Mouse (Mus musculus): ENCODE measurements around the gene Gtf3c4. TPM values are rescaled to one million over a fixed set of nuclear protein-coding genes. Genes with fewer than 3 reads are reported as not detected.

Gtf3c4 gene
- 16.5 and 17.4 TPM in 2 replicates for polyA plus RNA-seq (2015; fragmentation: Nextera tagmentation; extraction: Ambion mirVana)

- WGBS: under 1% methylated on average over 63 of the region's 63 CpGs
- peak within 1 kb of the TSS; percentile 83 for H3K27ac ChIP-seq
- H3K4me1 ChIP-seq: peaks cover 43% of the 10 kb centered on the region
- peaks cover 10% of the 10 kb centered on the region for H3K36me3 ChIP-seq
- H3K9me3 ChIP-seq: no peaks in the 10 kb centered on the region
- H3K27me3 ChIP-seq: no peaks in the 10 kb centered on the region
- peak within 1 kb of the TSS; percentile 98 for H3K4me2 ChIP-seq (replicated peaks)
- peak; percentile 96 for ATAC-seq (ENCODE audit: low FRiP score, low read depth)
- H3K4me3 ChIP-seq: peak within 1 kb of the TSS; percentile 98
- peak within 1 kb of the TSS; percentile 95 for H3K9ac ChIP-seq
Observed at GRCm38 (mm10) chr2:28840222-28840951, at the start of gene Gtf3c4, which contains the start of gene Ddx31. TSS of gene Gtf3c4 (minus strand) at chr2:28840360. TSS of gene Ddx31 (plus strand) at chr2:28840406.

- no peaks in the 10 kb centered on the region for H3K9me3 ChIP-seq
- H3K36me3 ChIP-seq: peaks cover 74% of the 10 kb centered on the region
- no peak overlapping the region for H3K4me2 ChIP-seq (replicated peaks)
- H3K4me1 ChIP-seq: no peaks in the 10 kb centered on the region
- H3K4me3 ChIP-seq: no peak overlapping the region
- no peaks in the 10 kb centered on the region for H3K27me3 ChIP-seq
- H3K27ac ChIP-seq: no peak overlapping the region
- no peak overlapping the region for H3K9ac ChIP-seq
- WGBS: 59% methylated on average over 4 of the region's 4 CpGs
- no peak for ATAC-seq (ENCODE audit: low FRiP score, low read depth)
Observed at GRCm38 (mm10) chr2:28884914-28885313, 44.8 kb upstream of the Gtf3c4 start.

DNA sequence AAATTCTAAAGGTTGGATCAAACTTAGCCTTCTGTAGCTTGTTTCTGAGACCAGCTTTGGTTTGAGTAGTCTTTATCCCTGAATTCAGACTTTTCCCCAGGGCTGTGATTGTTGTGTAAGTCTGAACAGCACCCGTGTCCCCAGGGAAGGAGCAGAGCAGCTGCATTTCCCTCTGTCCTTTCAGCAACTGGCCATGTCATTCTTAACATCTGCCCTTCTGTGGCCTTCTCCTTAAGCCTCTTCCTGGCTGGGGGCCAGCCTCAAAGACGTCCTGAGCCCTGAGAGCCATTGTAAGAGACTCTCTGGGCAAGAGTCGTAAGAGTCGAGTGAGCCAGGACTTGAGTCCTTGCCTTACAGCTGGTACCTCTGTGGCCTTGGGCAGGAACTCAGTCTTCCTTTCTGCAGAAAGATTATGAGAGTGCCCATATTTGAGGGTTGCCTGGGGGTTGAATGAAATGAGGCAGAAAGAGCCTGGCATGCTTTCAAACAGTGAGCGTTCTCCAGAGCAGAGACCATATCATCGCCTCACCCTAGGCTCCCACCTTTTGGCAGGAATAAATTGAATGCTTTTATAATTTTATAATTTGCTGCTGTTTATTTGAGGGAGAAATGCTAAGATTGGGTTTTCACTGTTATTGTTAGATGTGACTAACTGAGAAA, 42.8 kb upstream of the Gtf3c4 start:
- Histone ChIP-seq H3K9ac (no peak overlapping the region), H3K4me2 (replicated peaks) (no peak overlapping the region), H3K36me3 (peaks cover 65% of the 10 kb centered on the region), H3K9me3 (no peaks in the 10 kb centered on the region), H3K4me1 (no peaks in the 10 kb centered on the region), H3K4me3 (no peak overlapping the region), H3K27me3 (no peaks in the 10 kb centered on the region), H3K27ac (no peak overlapping the region)
- WGBS: 73% methylated on average over 6 of the region's 6 CpGs
- ATAC-seq (ENCODE audit: low FRiP score, low read depth): no peak

DNA sequence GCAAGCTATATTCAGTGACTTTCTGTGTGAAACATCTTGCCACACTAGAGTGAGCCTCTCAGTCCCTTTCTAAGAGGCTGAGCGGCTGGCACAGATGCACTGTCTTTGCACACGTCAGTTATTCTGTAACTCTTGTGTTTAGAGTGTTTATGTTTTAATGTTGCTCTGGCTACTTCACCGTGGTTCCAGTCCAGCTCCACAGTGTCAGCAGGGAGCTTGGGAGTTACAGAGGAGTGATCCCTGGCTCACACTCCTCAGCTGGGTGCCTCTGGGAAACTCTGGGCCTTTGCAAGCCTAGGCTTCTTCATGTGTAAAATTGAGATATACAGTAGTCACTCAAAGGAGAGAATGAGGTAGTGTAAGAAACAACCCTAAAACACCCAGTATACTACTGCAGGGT, 41.9 kb upstream of the Gtf3c4 start:
- H3K4me1 ChIP-seq: no peaks in the 10 kb centered on the region
- no peak for ATAC-seq (ENCODE audit: low FRiP score, low read depth)
- no peak overlapping the region for H3K27ac ChIP-seq
- 94% methylated on average over 3 of the region's 3 CpGs for WGBS
- no peaks in the 10 kb centered on the region for H3K27me3 ChIP-seq
- no peak overlapping the region for H3K4me2 ChIP-seq (replicated peaks)
- no peaks in the 10 kb centered on the region for H3K9me3 ChIP-seq
- H3K36me3 ChIP-seq: peaks cover 65% of the 10 kb centered on the region
- no peak overlapping the region for H3K9ac ChIP-seq
- H3K4me3 ChIP-seq: no peak overlapping the region

DNA sequence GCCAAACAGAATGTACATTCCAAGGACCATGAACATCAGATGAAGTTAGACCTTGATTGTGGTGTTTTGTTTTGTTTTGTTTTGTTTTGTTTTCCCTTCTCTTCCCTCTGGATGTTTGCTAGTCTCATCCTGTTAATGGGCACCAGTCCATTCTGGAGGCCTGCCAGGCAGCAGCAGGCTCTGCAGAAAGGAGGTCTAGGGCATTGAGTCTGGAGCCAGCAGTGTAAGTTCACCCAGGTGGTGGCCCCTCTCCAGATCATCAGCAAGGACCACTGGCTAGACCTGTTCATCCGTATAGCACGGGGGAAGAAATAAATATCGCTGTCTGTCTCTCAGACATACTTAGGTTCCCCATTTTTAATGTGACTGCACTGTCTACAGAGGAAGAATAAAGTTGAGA, 41.1 kb upstream of the Gtf3c4 start:
- Histone ChIP-seq H3K27ac (no peak overlapping the region), H3K9ac (no peak overlapping the region), H3K4me3 (no peak overlapping the region), H3K9me3 (no peaks in the 10 kb centered on the region), H3K27me3 (no peaks in the 10 kb centered on the region), H3K4me1 (no peaks in the 10 kb centered on the region), H3K36me3 (peaks cover 66% of the 10 kb centered on the region), H3K4me2 (replicated peaks) (no peak overlapping the region)
- ATAC-seq (ENCODE audit: low FRiP score, low read depth): no peak
- WGBS: 94% methylated on average over 3 of the region's 3 CpGs

DNA sequence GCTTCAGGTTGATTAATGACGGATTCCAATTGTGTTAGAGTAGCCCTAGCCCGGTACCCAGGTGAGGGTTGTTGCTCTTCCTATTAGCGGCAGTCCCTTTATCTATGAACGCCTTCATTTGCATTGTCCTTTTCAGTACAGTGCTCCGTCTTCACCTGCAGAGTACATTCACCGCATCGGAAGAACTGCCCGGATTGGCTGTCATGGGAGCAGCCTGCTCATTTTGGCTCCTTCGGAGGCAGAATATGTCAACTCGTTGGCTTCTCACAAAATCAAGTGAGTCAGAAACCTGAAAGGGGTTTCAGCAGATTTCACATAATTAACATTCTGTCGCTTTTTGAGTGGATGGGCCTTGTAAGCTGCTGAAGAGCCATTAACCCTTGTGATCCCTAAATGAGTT, 35.4 kb upstream of the Gtf3c4 start:
- H3K9ac ChIP-seq: no peak overlapping the region
- H3K27me3 ChIP-seq: no peaks in the 10 kb centered on the region
- ATAC-seq (ENCODE audit: low FRiP score, low read depth): no peak
- no peak overlapping the region for H3K27ac ChIP-seq
- H3K4me2 ChIP-seq (replicated peaks): no peak overlapping the region
- H3K4me3 ChIP-seq: no peak overlapping the region
- no peaks in the 10 kb centered on the region for H3K9me3 ChIP-seq
- no peaks in the 10 kb centered on the region for H3K4me1 ChIP-seq
- H3K36me3 ChIP-seq: peaks cover 62% of the 10 kb centered on the region
- WGBS: 85% methylated on average over 11 of the region's 11 CpGs

DNA sequence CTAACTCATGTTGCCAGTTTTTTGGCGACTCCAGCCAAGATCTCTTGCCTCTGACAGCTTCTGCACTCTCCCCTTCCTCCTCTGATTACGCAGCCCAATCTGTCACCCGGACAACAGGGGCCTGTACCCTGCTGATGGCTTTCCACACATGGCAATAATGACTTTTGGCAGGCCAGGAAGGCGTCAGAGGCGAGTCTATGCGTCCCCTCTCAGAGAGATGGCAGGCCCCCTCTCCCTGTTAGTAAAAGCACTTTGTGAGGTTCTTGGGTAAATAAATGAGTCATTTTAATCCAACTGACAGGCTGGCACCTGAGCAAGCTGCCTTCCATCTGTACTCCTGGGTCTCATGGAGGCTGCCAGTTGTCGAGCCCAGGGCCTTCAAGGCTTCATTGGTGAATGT, 27.3 kb upstream of the Gtf3c4 start:
- Histone ChIP-seq H3K4me1 (no peaks in the 10 kb centered on the region), H3K4me2 (replicated peaks) (no peak overlapping the region), H3K36me3 (peaks cover 67% of the 10 kb centered on the region), H3K27me3 (no peaks in the 10 kb centered on the region), H3K27ac (no peak overlapping the region), H3K9ac (no peak overlapping the region), H3K9me3 (no peaks in the 10 kb centered on the region), H3K4me3 (no peak overlapping the region)
- ATAC-seq (ENCODE audit: low FRiP score, low read depth): no peak
- WGBS: 69% methylated on average over 7 of the region's 7 CpGs

GRCm38 (mm10) chr2:28863857-28864256, 23.7 kb upstream of the Gtf3c4 start:
- Histone ChIP-seq H3K27me3 (no peaks in the 10 kb centered on the region), H3K4me3 (no peak overlapping the region), H3K4me1 (no peaks in the 10 kb centered on the region), H3K9me3 (no peaks in the 10 kb centered on the region), H3K27ac (no peak overlapping the region), H3K4me2 (replicated peaks) (no peak overlapping the region), H3K9ac (no peak overlapping the region), H3K36me3 (peaks cover 93% of the 10 kb centered on the region)
- ATAC-seq (ENCODE audit: low FRiP score, low read depth): no peak

- Histone ChIP-seq H3K36me3 (peaks cover 79% of the 10 kb centered on the region), H3K4me2 (replicated peaks) (no peak overlapping the region), H3K9me3 (no peaks in the 10 kb centered on the region), H3K27ac (no peak overlapping the region), H3K4me3 (no peak overlapping the region), H3K9ac (no peak overlapping the region), H3K4me1 (no peaks in the 10 kb centered on the region), H3K27me3 (no peaks in the 10 kb centered on the region)
- 94% methylated on average over 8 of the region's 8 CpGs for WGBS
- ATAC-seq (ENCODE audit: low FRiP score, low read depth): no peak
Observed at GRCm38 (mm10) chr2:28860678-28861423, 20.7 kb upstream of the Gtf3c4 start.

GRCm38 (mm10) chr2:28859303-28859702, 19.1 kb upstream of the Gtf3c4 start:
- WGBS: 90% methylated on average over 4 of the region's 4 CpGs
- ATAC-seq (ENCODE audit: low FRiP score, low read depth): no peak
- Histone ChIP-seq H3K4me2 (replicated peaks) (no peak overlapping the region), H3K4me3 (no peak overlapping the region), H3K9me3 (no peaks in the 10 kb centered on the region), H3K27ac (no peak overlapping the region), H3K27me3 (no peaks in the 10 kb centered on the region), H3K36me3 (peaks cover 82% of the 10 kb centered on the region), H3K4me1 (no peaks in the 10 kb centered on the region), H3K9ac (no peak overlapping the region)

- Histone ChIP-seq H3K36me3 (peaks cover 61% of the 10 kb centered on the region), H3K4me3 (no peak overlapping the region), H3K27me3 (no peaks in the 10 kb centered on the region), H3K9me3 (no peaks in the 10 kb centered on the region), H3K4me1 (no peaks in the 10 kb centered on the region), H3K27ac (no peak overlapping the region), H3K9ac (no peak overlapping the region), H3K4me2 (replicated peaks) (no peak overlapping the region)
- no peak for ATAC-seq (ENCODE audit: low FRiP score, low read depth)
- 92% methylated on average over 2 of the region's 2 CpGs for WGBS
Observed at GRCm38 (mm10) chr2:28855773-28856172, 15.6 kb upstream of the Gtf3c4 start.

GRCm38 (mm10) chr2:28852594-28852993, 12.4 kb upstream of the Gtf3c4 start:
- no peak overlapping the region for H3K4me2 ChIP-seq (replicated peaks)
- no peak overlapping the region for H3K27ac ChIP-seq
- H3K36me3 ChIP-seq: peaks cover 67% of the 10 kb centered on the region
- H3K9ac ChIP-seq: no peak overlapping the region
- no peak overlapping the region for H3K4me3 ChIP-seq
- no peaks in the 10 kb centered on the region for H3K4me1 ChIP-seq
- no peaks in the 10 kb centered on the region for H3K9me3 ChIP-seq
- 90% methylated on average over 3 of the region's 3 CpGs for WGBS
- no peak for ATAC-seq (ENCODE audit: low FRiP score, low read depth)
- no peaks in the 10 kb centered on the region for H3K27me3 ChIP-seq
